Mouse (Mus musculus): ENCODE measurements at regions not wholly inside any gene's neighbourhood (a gene's known extent, or its start where the extent isn't known, plus 50 kb on each side); places are given as distances from the start of the nearest gene placed in this dataset.
A peak's percentile ranks its signal among the peaks of the same experiment; 100 is the strongest.

DNA sequence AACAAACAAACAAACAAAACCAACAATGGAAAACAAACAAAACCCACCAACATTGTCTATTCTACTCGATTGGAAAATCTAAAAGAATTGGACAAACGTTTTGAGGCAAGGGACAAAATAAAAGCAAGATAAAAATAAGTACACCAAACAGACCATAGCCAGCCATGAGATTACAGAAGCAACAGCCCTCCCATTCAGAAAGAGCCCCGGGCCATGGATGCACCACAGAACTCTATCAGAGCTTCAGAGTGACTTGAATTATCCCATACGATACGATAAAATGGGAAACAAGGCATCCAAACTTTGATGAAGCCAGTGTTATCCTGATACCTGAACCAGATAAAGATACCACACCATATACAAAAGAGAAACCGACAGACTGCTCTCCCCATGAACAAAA lies 68.7 kb downstream of the Npepl1 start:
- ATAC-seq (replicated peaks; ENCODE audit: low read depth, poor library complexity, severe bottlenecking), result no peak

- no peak for ATAC-seq (replicated peaks; ENCODE audit: low read depth, poor library complexity, severe bottlenecking)
These were observed 74.6 kb downstream of the Npepl1 start for GRCm38 (mm10) chr2:174184797-174185196.

DNA sequence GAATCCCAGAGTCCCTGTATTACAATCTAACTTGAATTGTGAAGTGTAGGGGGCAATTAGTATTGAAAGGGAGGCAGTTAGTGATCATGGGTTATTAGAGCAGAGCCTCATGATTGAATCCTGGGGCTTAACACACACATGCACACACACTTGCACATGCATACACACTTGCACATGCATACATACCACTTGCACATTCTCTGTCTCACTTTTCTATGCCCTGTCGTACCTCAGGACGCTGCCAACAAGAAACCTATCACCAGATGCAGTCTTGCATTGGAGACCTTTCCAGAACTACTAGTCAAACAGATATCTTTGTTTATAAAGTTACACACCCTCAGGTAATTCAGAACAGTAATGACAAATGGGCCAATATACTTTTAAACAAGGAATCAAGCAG lies 80.9 kb downstream of the Npepl1 start:
- no peak for ATAC-seq (replicated peaks; ENCODE audit: low read depth, poor library complexity, severe bottlenecking)

GRCm38 (mm10) chr2:174191516-174191915 lies 81.4 kb downstream of the Npepl1 start:
- no peak for ATAC-seq (replicated peaks; ENCODE audit: low read depth, poor library complexity, severe bottlenecking)

GRCm38 (mm10) chr2:174192026-174192425 lies 81.9 kb downstream of the Npepl1 start:
- no peak for ATAC-seq (replicated peaks; ENCODE audit: low read depth, poor library complexity, severe bottlenecking)

DNA sequence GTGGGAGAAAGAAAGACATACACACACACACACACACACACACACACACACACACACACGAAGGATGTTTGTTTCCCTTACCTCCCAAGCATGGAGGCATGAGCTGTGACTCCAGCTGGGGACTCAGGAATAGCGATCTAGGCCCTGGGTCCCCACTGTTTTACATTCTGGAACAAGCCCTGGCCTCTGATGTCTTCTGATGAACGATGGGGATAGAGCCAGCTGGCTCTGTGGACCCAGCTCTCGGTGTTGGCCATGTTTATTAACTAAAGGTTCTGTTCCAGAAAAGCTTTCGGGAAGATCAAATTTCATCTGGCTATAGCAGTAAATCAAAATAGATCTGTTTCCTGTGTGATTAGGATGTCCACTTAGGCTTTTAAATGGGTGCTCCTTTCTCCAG lies 83.4 kb downstream of the Npepl1 start:
- no peak for ATAC-seq (replicated peaks; ENCODE audit: low read depth, poor library complexity, severe bottlenecking)

DNA sequence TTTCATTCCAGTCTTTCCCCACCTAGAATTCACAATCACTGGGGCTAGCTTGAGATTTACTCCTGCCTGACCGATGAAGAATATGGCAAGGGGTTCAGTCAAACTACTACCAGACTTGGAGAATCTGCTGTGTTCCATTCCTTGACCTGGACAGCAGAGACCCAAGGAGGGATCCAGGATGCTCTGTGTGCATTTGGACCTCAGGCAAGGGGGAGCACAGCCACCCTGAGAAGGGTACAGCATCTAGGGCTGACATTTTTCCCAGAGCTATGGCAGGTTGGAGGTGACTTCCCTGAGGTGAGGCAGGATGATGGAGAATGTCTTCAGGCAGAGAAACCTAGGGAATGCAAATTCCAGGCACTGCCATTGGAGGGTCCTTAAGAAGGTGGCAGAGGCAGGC lies 85.5 kb downstream of the Npepl1 start:
- ATAC-seq (replicated peaks; ENCODE audit: low read depth, poor library complexity, severe bottlenecking), result no peak

DNA sequence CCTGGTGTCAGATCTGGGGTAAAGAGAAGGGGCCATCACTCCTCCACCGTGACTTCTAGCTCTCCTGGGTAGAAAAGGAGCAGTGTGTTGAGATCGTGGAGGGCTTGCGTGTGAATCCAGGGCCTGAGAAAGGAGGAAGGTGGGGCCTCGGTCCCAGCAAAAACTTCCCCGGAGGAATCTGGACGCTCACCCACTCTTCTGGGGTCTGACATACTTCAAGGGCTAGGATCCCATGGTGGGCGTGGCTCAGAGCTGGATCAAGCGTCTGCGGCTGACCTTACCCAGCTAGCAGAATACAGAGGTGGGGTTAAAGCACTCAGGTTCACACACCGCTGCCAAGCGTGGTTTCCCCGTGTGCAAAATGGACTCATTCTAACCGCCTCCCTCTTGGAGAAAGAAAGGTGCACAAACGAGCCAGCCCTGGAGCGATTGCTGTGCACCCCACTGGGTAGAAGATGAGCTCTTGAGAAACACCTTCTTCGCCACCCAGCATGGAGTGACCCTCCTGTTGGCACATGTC lies 86.6 kb downstream of the Npepl1 start:
- ATAC-seq (replicated peaks; ENCODE audit: low read depth, poor library complexity, severe bottlenecking), result no peak

DNA sequence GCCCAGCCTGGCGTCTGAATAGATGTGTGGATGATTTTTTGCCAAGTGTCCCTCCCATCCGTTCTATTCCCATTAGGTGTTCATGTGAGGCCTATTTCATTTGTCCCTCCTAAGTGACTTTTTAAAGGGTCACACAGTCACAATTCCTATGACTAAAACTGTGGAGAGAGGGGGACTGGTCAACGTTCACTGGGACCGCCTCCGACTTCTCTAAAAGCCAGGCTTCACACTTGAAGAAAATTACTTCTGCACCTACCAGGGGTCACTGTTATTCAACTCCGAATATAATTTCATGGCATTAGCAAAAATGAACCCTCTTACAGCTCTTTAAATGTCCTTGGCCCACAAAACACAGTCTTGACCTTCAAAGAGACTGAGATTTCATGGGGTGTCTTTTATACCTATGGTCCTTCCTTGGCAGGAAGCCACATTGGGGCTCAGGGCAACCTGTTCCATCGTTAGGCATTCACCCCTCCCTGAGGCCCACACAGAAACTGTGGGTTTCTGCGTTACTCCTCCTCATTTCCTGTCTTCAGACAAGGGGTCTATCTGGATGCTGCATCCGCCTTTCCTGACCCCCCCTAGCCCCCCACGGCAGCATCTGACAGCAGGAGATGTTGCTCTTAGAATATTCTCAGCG lies 86.7 kb upstream of the Gnas start:
- ATAC-seq (replicated peaks; ENCODE audit: low read depth, poor library complexity, severe bottlenecking), result no peak

- ATAC-seq (replicated peaks; ENCODE audit: low read depth, poor library complexity, severe bottlenecking), result peak; percentile 67
These were observed 85.6 kb upstream of the Gnas start for GRCm38 (mm10) chr2:174198406-174198971.

DNA sequence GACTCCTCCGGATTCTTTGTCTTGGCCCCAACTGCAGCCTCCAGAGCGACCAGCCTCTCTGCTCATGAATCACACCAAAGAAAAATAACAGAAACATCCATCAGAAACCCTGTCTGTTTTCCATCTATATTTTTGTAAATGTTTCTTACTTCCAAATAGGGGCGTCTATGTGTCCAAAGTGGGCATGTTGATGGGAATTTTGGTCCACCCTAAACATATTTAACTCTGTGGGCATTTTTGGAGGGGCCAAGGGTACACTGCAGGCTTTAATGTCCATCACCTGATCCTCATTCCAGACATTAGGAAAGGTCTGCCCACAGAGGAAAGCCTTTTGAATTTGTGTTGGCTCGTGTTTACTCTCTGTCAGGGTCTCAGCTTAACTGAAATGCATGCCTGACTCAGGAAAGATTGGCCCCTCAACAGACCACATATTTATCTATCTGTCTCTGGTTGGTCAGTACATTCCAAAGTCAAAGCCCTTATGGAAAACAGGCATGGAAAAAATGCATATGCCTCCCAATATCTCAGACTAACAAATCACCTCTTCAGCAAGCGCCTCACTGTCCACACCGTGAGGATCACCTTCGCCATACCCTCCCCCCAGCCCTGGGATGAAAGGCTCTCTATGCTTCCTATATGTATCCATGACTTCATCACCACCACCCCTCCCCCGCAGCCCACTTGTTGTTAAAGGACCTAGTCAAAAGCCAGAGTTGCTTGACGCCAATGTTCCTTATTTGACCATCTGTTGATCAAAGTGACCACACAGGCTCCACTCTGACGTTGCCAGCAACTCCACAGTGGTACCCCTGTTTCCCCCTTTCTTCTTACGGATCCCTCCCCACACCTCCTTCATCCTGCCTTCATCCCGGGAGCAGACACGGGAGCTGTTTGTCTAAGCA lies 83.9 kb upstream of the Gnas start:
- no peak for ATAC-seq (replicated peaks; ENCODE audit: low read depth, poor library complexity, severe bottlenecking)

GRCm38 (mm10) chr2:174203412-174203811 lies 80.7 kb upstream of the Gnas start:
- ATAC-seq (replicated peaks; ENCODE audit: low read depth, poor library complexity, severe bottlenecking), result no peak

GRCm38 (mm10) chr2:174211681-174212080 lies 72.4 kb upstream of the Gnas start:
- ATAC-seq (replicated peaks; ENCODE audit: low read depth, poor library complexity, severe bottlenecking), result no peak

DNA sequence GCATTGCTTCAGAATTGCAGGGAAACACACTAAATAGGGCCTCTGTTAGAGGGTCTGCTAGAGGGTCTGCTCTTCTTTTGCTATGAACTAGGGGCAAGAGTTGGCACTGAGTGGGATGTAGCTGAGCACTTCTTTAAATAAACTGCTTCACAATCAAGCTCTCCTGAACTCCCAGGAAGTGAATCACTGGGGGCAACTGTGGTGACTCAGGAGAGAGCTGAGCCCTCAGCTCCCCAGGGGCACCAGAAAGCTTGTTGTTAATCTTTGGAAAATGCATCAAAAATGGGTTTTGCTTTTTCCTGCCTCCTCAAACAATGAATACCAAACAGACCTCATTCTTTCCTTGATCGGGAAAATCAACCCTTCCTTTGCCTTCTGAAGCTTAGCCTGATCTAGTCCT lies 57.5 kb upstream of the Gnas start:
- ATAC-seq (replicated peaks; ENCODE audit: low read depth, poor library complexity, severe bottlenecking), result no peak
